Mouse (Mus musculus) C2C12 (cell line): ENCODE results near the gene Wdr18.

ENCODE experiments used
- CEBPB ChIP-seq: IDR thresholded peaks from one replicate; pipeline ENCODE4 v1.6.1; 2011; ENCODE audit warnings: low read depth, mild to moderate bottlenecking, control low read depth, moderate library complexity
- CTCF ChIP-seq: IDR thresholded peaks from one replicate; pipeline ENCODE4 v1.5.1; 2011; ENCODE audit not compliant: control insufficient read depth, insufficient read depth, insufficient read length
- MAX ChIP-seq: IDR thresholded peaks from one replicate; pipeline ENCODE4 v1.6.1; 2011; ENCODE audit warnings: mild to moderate bottlenecking, control low read depth
- MYOG ChIP-seq: IDR thresholded peaks from one replicate; pipeline ENCODE4 v1.6.1; 2011; ENCODE audit not compliant: control insufficient read depth, insufficient read length; ENCODE audit errors: extremely low read depth
- USF1 ChIP-seq: IDR thresholded peaks from one replicate; pipeline ENCODE4 v1.6.1; 2011; ENCODE audit warnings: low read depth, mild to moderate bottlenecking, control low read depth, moderate library complexity

- no peak for TF ChIP-seq CTCF
- TF ChIP-seq MYOG, result no peak
- no peak for TF ChIP-seq USF1
- no peak for TF ChIP-seq MAX
- no peak for TF ChIP-seq CEBPB
These were observed 4.8 kb downstream of the Wdr18 start for GRCm38 (mm10) chr10:79964727-79965126.
